Mouse (Mus musculus) liver, embryonic 14.5 days (tissue): ENCODE data around the gene Nobox.

Experiments
- CTCF ChIP-seq: IDR thresholded peaks from 2 replicates; pipeline ENCODE4 v1.5.1; 2016; ENCODE audit warnings: antibody characterized with exemption, low read depth, control low read depth
- EP300 ChIP-seq: IDR thresholded peaks from 2 replicates; pipeline ENCODE4 v1.6.1; 2016; ENCODE audit warnings: antibody characterized with exemption, low read depth

DNA sequence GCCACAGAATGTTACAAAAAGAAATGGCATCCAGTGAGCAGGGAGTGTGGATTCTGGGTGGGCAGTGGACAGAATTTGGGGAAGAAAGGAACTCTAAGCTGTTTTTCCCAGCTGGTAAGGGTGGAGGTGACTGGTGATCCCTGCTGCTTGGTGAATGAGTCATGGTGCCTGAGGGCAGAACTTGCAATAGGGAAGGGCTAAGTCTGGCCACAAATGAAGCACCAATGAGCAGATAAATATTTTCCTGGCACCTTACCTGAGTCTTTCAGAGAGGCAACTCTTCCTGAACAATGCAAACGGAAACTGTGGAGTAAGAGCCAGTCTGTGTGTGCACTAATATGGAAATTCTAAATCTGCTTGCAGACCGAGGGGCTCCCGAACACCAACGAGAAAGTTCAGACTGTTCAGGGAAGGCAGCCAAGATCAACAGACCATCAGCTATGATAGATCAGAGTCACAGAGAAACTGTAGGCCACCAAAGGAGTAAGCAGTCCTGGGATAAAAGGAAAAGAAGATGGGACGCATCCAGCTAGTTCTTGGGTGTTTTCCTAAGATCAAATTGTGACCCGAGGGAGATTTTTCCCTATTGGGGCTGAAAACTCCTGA lies 16.8 kb downstream of the Nobox start:
- no peak for TF ChIP-seq CTCF
- TF ChIP-seq EP300 = no peak
